Mouse (Mus musculus) thymus, postnatal 14 days (tissue): Measurements from ENCODE around the gene Col15a1.

ENCODE experiments used
- DNase-seq: peaks from one replicate; pipeline ENCODE4 v3.0.0; 2021

Gene Col15a1

GRCm38 (mm10) chr4:47231322-47231721 lies 23.4 kb downstream of the Col15a1 start:
- no peak for DNase-seq

GRCm38 (mm10) chr4:47233192-47233835 lies 25.4 kb downstream of the Col15a1 start:
- no peak for DNase-seq

GRCm38 (mm10) chr4:47234667-47235267 lies 26.8 kb downstream of the Col15a1 start:
- peak; percentile 78 for DNase-seq

GRCm38 (mm10) chr4:47235312-47235711 lies 27.4 kb downstream of the Col15a1 start:
- DNase-seq, result no peak

GRCm38 (mm10) chr4:47236104-47236503 lies 28.1 kb downstream of the Col15a1 start:
- DNase-seq, result no peak

- DNase-seq, result no peak
Measured at GRCm38 (mm10) chr4:47237220-47237619, 29.3 kb downstream of the Col15a1 start.

GRCm38 (mm10) chr4:47239114-47239513 lies 31.2 kb downstream of the Col15a1 start:
- no peak for DNase-seq

GRCm38 (mm10) chr4:47240901-47241300 lies 32.9 kb downstream of the Col15a1 start:
- no peak for DNase-seq

GRCm38 (mm10) chr4:47242127-47242526 lies 34.2 kb downstream of the Col15a1 start:
- DNase-seq, result no peak

GRCm38 (mm10) chr4:47244651-47245050 lies 36.7 kb downstream of the Col15a1 start:
- DNase-seq, result no peak

- no peak for DNase-seq
Measured at GRCm38 (mm10) chr4:47245621-47246020, 37.7 kb downstream of the Col15a1 start.

- peak; percentile 47 for DNase-seq
Measured at GRCm38 (mm10) chr4:47246811-47247210, 38.9 kb downstream of the Col15a1 start.

GRCm38 (mm10) chr4:47247574-47247973 lies 39.6 kb downstream of the Col15a1 start:
- no peak for DNase-seq

GRCm38 (mm10) chr4:47249193-47249592 lies 41.2 kb downstream of the Col15a1 start:
- DNase-seq, result no peak

- DNase-seq, result peak; percentile 94
Measured at GRCm38 (mm10) chr4:47251069-47251468, 43.1 kb downstream of the Col15a1 start.

GRCm38 (mm10) chr4:47251693-47252435 lies 43.9 kb downstream of the Col15a1 start:
- no peak for DNase-seq

- DNase-seq, result peak; percentile 41
Measured at GRCm38 (mm10) chr4:47252627-47253026, 44.7 kb downstream of the Col15a1 start.

GRCm38 (mm10) chr4:47255641-47256040 lies 47.7 kb downstream of the Col15a1 start:
- DNase-seq, result peak; percentile 89

GRCm38 (mm10) chr4:47258201-47258600 lies 50.2 kb downstream of the Col15a1 start:
- no peak for DNase-seq

GRCm38 (mm10) chr4:47261049-47261448 lies 53.1 kb downstream of the Col15a1 start:
- DNase-seq, result no peak

- no peak for DNase-seq
Measured at GRCm38 (mm10) chr4:47261919-47262318, 54.0 kb downstream of the Col15a1 start.

GRCm38 (mm10) chr4:47265555-47265954 lies 57.6 kb downstream of the Col15a1 start:
- no peak for DNase-seq

- peak; percentile 83 for DNase-seq
Measured at GRCm38 (mm10) chr4:47272452-47273130, 64.6 kb downstream of the Col15a1 start.
